Mouse (Mus musculus): ENCODE results near the gene Faap20. TPM values are rescaled to one million over a fixed set of nuclear protein-coding genes. Genes with fewer than 3 reads are reported as not detected.

Gene Faap20
- 10 to 100 TPM; 44.3 to 57.3 (median 51.6) TPM for polyA plus RNA-seq (2017; shearing (Covaris generic))

GRCm38 (mm10) chr4:155249648-155250351 is at the start of gene Faap20:
Faap20 (plus strand) TSS chr4:155249802.
- ATAC-seq = peak; percentile 84

- peak; percentile 86 for ATAC-seq
Measured at GRCm38 (mm10) chr4:155200861-155201390, 48.7 kb upstream of the Faap20 start.

- no peak for ATAC-seq
Measured at GRCm38 (mm10) chr4:155201764-155202163, 47.8 kb upstream of the Faap20 start.

- ATAC-seq = no peak
Measured at GRCm38 (mm10) chr4:155205919-155206318, 43.7 kb upstream of the Faap20 start.

GRCm38 (mm10) chr4:155206498-155206897 is 43.1 kb upstream of the Faap20 start:
- no peak for ATAC-seq

GRCm38 (mm10) chr4:155207841-155208240 is 41.8 kb upstream of the Faap20 start:
- peak; percentile 68 for ATAC-seq

- no peak for ATAC-seq
Measured at GRCm38 (mm10) chr4:155208613-155209012, 41.0 kb upstream of the Faap20 start.

GRCm38 (mm10) chr4:155209079-155209478 is 40.5 kb upstream of the Faap20 start:
- peak; percentile 64 for ATAC-seq

- ATAC-seq = peak; percentile 41
Measured at GRCm38 (mm10) chr4:155209494-155209893, 40.1 kb upstream of the Faap20 start.

GRCm38 (mm10) chr4:155213052-155213751 is 36.4 kb upstream of the Faap20 start:
- no peak for ATAC-seq

- ATAC-seq = no peak
Measured at GRCm38 (mm10) chr4:155213752-155214054, 35.9 kb upstream of the Faap20 start.

- ATAC-seq = no peak
Measured at GRCm38 (mm10) chr4:155214188-155214587, 35.4 kb upstream of the Faap20 start.

- ATAC-seq = no peak
Measured at GRCm38 (mm10) chr4:155214793-155215192, 34.8 kb upstream of the Faap20 start.

- ATAC-seq = no peak
Measured at GRCm38 (mm10) chr4:155215203-155215602, 34.4 kb upstream of the Faap20 start.

GRCm38 (mm10) chr4:155215773-155216630 is 33.6 kb upstream of the Faap20 start:
- ATAC-seq = no peak

GRCm38 (mm10) chr4:155217241-155218103 is 32.1 kb upstream of the Faap20 start:
- ATAC-seq = peak; percentile 75

- no peak for ATAC-seq
Measured at GRCm38 (mm10) chr4:155218104-155218732, 31.4 kb upstream of the Faap20 start.

GRCm38 (mm10) chr4:155219271-155220212 is 30.1 kb upstream of the Faap20 start:
- ATAC-seq = no peak

GRCm38 (mm10) chr4:155220213-155221100 is 29.1 kb upstream of the Faap20 start:
- ATAC-seq = no peak

Data from inflammation-experienced regulatory T-cells, adult 6 months (primary cell).